Mouse (Mus musculus) intestine, postnatal 0 days (tissue): ENCODE results near the gene BC107364. TPM values are rescaled to one million over a fixed set of nuclear protein-coding genes. Genes with fewer than 3 reads are reported as not detected.
"Not testable (repeated sequence)": the region's sequence is repeated elsewhere in the genome, so short reads cannot be mapped to it uniquely, and the experiment has no call there.

Experiments
- ATAC-seq: fragments of 200-750 bp; cut with Nextera tagmentation; 2 replicates; pipeline ENCODE4 v1.8.0; 2017; ENCODE audit warnings: mild to moderate bottlenecking, moderate TSS enrichment, moderate library complexity
- H3K27ac ChIP-seq: fragments of 300-500 bp; sonication (generic); 2 replicates; pipeline ENCODE4 v1.5.1; 2014; ENCODE audit warnings: mild to moderate bottlenecking, low read depth, low read length, moderate library complexity
- H3K27me3 ChIP-seq: fragments of 300-500 bp; sonication (generic); replicated peaks from 2 replicates; pipeline ENCODE4 v1.6.1; 2014; ENCODE audit warnings: low read length, mixed read lengths; ENCODE audit not compliant: control insufficient read depth, insufficient read depth
- H3K36me3 ChIP-seq: fragments of 300-500 bp; sonication (generic); 2 replicates; pipeline ENCODE4 v1.6.1; 2014; ENCODE audit warnings: mild to moderate bottlenecking, moderate library complexity; ENCODE audit not compliant: control insufficient read depth, insufficient read depth
- H3K4me1 ChIP-seq: fragments of 300-500 bp; sonication (generic); replicated peaks from 2 replicates; pipeline ENCODE4 v1.6.1; 2014; ENCODE audit warnings: antibody characterized with exemption, low read length, mixed read lengths; ENCODE audit not compliant: control insufficient read depth, insufficient read depth
- H3K4me2 ChIP-seq: fragments of 300-500 bp; sonication (generic); replicated peaks from 2 replicates; pipeline ENCODE4 v1.6.1; 2014; ENCODE audit warnings: low read depth, mild to moderate bottlenecking, moderate library complexity
- H3K4me3 ChIP-seq: fragments of 300-500 bp; sonication (generic); 2 replicates; pipeline ENCODE4 v1.5.1; 2014; ENCODE audit warnings: low read depth, low read length
- H3K9ac ChIP-seq: fragments of 300-500 bp; sonication (generic); 2 replicates; pipeline ENCODE4 v1.6.1; 2014; ENCODE audit warnings: mild to moderate bottlenecking, low read depth, low read length
- H3K9me3 ChIP-seq: fragments of 300-500 bp; sonication (generic); 2 replicates; pipeline ENCODE4 v1.6.1; 2016; ENCODE audit warnings: mixed run types; ENCODE audit not compliant: control insufficient read depth
- CTCF ChIP-seq: sonication (generic); IDR thresholded peaks from 2 replicates; pipeline ENCODE4 v1.5.1; 2016; ENCODE audit warnings: low read depth, mild to moderate bottlenecking, control low read depth, antibody characterized with exemption, moderate library complexity
- WGBS: fragments of 180-500 bp; shearing (Covaris S2); extraction: QIAGEN DNeasy Blood & Tissue Kit; methylation state at CpG from one replicate; pipeline ENCODE4 v1.1.7; 2014; 5-methylcytosine and 5-hydroxymethylcytosine counted together
- polyA plus RNA-seq: library from polyadenylated mRNA; unstranded; fragments of >200 nt; fragmentation: Nextera tagmentation; extraction: Ambion mirVana; gene quantifications from 2 replicates; pipeline ENCODE4 v1.2.1, GENCODE M21; 2015

Gene BC107364
- polyA plus RNA-seq, 1 experiment from 2014 or later, result 0.56 TPM

GRCm38 (mm10) chr3:96398911-96399310, 53.2 kb downstream of the BC107364 start:
- H3K9me3 ChIP-seq, result no peaks in the 10 kb centered on the region
- WGBS, result 4% methylated on average over 5 of the region's 5 CpGs
- H3K27me3 ChIP-seq, result peaks cover 89% of the 10 kb centered on the region
- TF ChIP-seq CTCF, result no peak
- H3K4me2 ChIP-seq, result no peak overlapping the region
- H3K9ac ChIP-seq, result no peak overlapping the region
- no peak for ATAC-seq
- H3K36me3 ChIP-seq, result no peaks in the 10 kb centered on the region
- no peak overlapping the region for H3K27ac ChIP-seq
- H3K4me1 ChIP-seq, result no peaks in the 10 kb centered on the region
- no peak overlapping the region for H3K4me3 ChIP-seq

- H3K27me3 ChIP-seq, result peaks cover 80% of the 10 kb centered on the region
- no peak overlapping the region for H3K9ac ChIP-seq
- no peak for TF ChIP-seq CTCF
- H3K36me3 ChIP-seq, result no peaks in the 10 kb centered on the region
- H3K4me2 ChIP-seq, result no peak overlapping the region
- H3K27ac ChIP-seq, result no peak overlapping the region
- no peak overlapping the region for H3K4me3 ChIP-seq
- ATAC-seq, result no peak
- no peaks in the 10 kb centered on the region for H3K9me3 ChIP-seq
- no peaks in the 10 kb centered on the region for H3K4me1 ChIP-seq
- WGBS, result 90% methylated on average over 7 of the region's 7 CpGs
These were observed 55.2 kb downstream of the BC107364 start for GRCm38 (mm10) chr3:96396857-96397256.

GRCm38 (mm10) chr3:96387202-96387601, 64.9 kb downstream of the BC107364 start:
- not testable (repeated sequence) for H3K36me3 ChIP-seq, H3K4me2 ChIP-seq, H3K4me3 ChIP-seq, H3K9me3 ChIP-seq, H3K27ac ChIP-seq, ATAC-seq, H3K9ac ChIP-seq, H3K4me1 ChIP-seq
- WGBS, result no CpG with 5 or more reads among the region's 18 CpGs
- peaks cover 13% of the 10 kb centered on the region for H3K27me3 ChIP-seq

Other genes with a start within 250 kb of the BC107364 start
- 56.4 and 60.7 TPM in 2 replicates for gene Bola1, start 232.6 kb downstream of the BC107364 start, polyA plus RNA-seq
- gene Hist2h2ab, start 232.4 kb downstream of the BC107364 start, polyA plus RNA-seq, result 0.42 TPM in 1 of 2 replicates, not detected in the other
- gene Hist2h2ac, start 231.4 kb downstream of the BC107364 start, polyA plus RNA-seq, result 2.3 and 3.4 TPM in 2 replicates
- gene Hist2h2be, start 231.2 kb downstream of the BC107364 start, polyA plus RNA-seq, result 1.5 and 2.2 TPM in 2 replicates
- 1.1 and 1.5 TPM in 2 replicates for gene Hist2h3c2, start 213.2 kb downstream of the BC107364 start, polyA plus RNA-seq
- gene Hist2h2aa2, start 212.0 kb downstream of the BC107364 start, polyA plus RNA-seq, result 87.4 and 108 TPM in 2 replicates
- 30.6 and 55.7 TPM in 2 replicates for gene Hist2h2aa1, start 206.8 kb downstream of the BC107364 start, polyA plus RNA-seq
- gene Hist2h3c1, start 205.6 kb downstream of the BC107364 start, polyA plus RNA-seq, result 0.42 and 1.1 TPM in 2 replicates
- gene Hist2h4, start 189.0 kb downstream of the BC107364 start, polyA plus RNA-seq, result 2.1 and 4.7 TPM in 2 replicates
- 13.3 and 19.9 TPM in 2 replicates for gene Hist2h3b, start 183.7 kb downstream of the BC107364 start, polyA plus RNA-seq
- 2.3 and 3.9 TPM in 2 replicates for gene Hist2h2bb, start 182.6 kb downstream of the BC107364 start, polyA plus RNA-seq
- gene Fcgr1, start 158.3 kb downstream of the BC107364 start, polyA plus RNA-seq, result 2.7 TPM in 2 replicates
- 0.07 TPM in 1 of 2 replicates, not detected in the other for gene Hfe2, start 72.9 kb upstream of the BC107364 start, polyA plus RNA-seq
- gene Txnip, start 105.7 kb upstream of the BC107364 start, polyA plus RNA-seq, result 244 and 254 TPM in 2 replicates
- 0.31 and 0.41 TPM in 2 replicates for gene Gm16253, start 124.7 kb upstream of the BC107364 start, polyA plus RNA-seq
- gene Polr3gl, start 141.9 kb upstream of the BC107364 start, polyA plus RNA-seq, result 16.4 and 18.7 TPM in 2 replicates
- gene Ankrd34a, start 144.3 kb upstream of the BC107364 start, polyA plus RNA-seq, result 0.92 and 1.3 TPM in 2 replicates
- 2.2 and 2.4 TPM in 2 replicates for gene Lix1l, start 148.8 kb upstream of the BC107364 start, polyA plus RNA-seq
- 72.7 and 73.8 TPM in 2 replicates for gene Rbm8a, start 177.6 kb upstream of the BC107364 start, polyA plus RNA-seq
- 33.2 and 36.8 TPM in 2 replicates for gene Pex11b, start 183.1 kb upstream of the BC107364 start, polyA plus RNA-seq
- gene Gm42957, start 183.2 kb upstream of the BC107364 start, polyA plus RNA-seq, result not detected in 2 replicates
- 0.17 and 0.21 TPM in 2 replicates for gene Itga10, start 193.3 kb upstream of the BC107364 start, polyA plus RNA-seq
- 0.22 and 0.29 TPM in 2 replicates for gene Ankrd35, start 217.8 kb upstream of the BC107364 start, polyA plus RNA-seq
- gene Pias3, start 244.1 kb upstream of the BC107364 start, polyA plus RNA-seq, result 15.2 and 16.1 TPM in 2 replicates